Mouse (Mus musculus) macrophage (primary cell): Measurements from ENCODE around the gene Nr2f6. TPM values are rescaled to one million over a fixed set of nuclear protein-coding genes. Genes with fewer than 3 reads are reported as not detected.
"Not testable (repeated sequence)": the region's sequence is repeated elsewhere in the genome, so short reads cannot be mapped to it uniquely, and the experiment has no call there.

Experiments
- H3K27ac ChIP-seq: fragments of 350-480 bp; formaldehyde crosslinking; 2 replicates; pipeline ENCODE4 v1.9.0; 2021
- H3K36me3 ChIP-seq: fragments of 350-480 bp; formaldehyde crosslinking; 2 replicates; pipeline ENCODE4 v1.9.0; 2021; ENCODE audit errors: inconsistent target
- H3K4me3 ChIP-seq: fragments of 350-480 bp; formaldehyde crosslinking; 2 replicates; pipeline ENCODE4 v1.9.0; 2021; ENCODE audit errors: inconsistent target
- H3K79me2 ChIP-seq: fragments of 350-480 bp; formaldehyde crosslinking; 2 replicates; pipeline ENCODE4 v1.9.0; 2021; ENCODE audit errors: inconsistent target
- WGBS: methylation state at CpG from one replicate; pipeline ENCODE4 v1.1.7; 2026; ENCODE audit warnings: inconsistent platforms; ENCODE audit not compliant: missing documents; 5-methylcytosine and 5-hydroxymethylcytosine counted together
- polyA plus RNA-seq: library from polyadenylated mRNA; stranded (reverse); fragments of 250-400 nt; gene quantifications from 3 replicates; pipeline ENCODE4 v1.2.4, GENCODE M21; 2018; ENCODE audit warnings: inconsistent platforms

Gene Nr2f6
- polyA plus RNA-seq, 1 experiment from 2014 or later = 3.7 TPM

- Histone ChIP-seq H3K36me3 (peaks cover 8% of the 10 kb centered on the region; the same call in 1 of the 2 replicates), H3K79me2 (peaks cover 13% of the 10 kb centered on the region; the same call in 1 of the 2 replicates), H3K4me3 (peak overlapping the region; percentile 75), H3K27ac (peak overlapping the region; percentile 97)
- WGBS = 18% methylated on average over 17 of the region's 17 CpGs
Measured at GRCm38 (mm10) chr8:71367529-71368176, 14.1 kb downstream of the Nr2f6 start.

GRCm38 (mm10) chr8:71366771-71367528, 14.8 kb downstream of the Nr2f6 start, which contains the start of gene Use1:
TSS of gene Use1 (plus strand) at chr8:71366848.
- H3K27ac ChIP-seq = peak within 1 kb of the TSS; percentile 97
- WGBS = under 1% methylated on average over 56 of the region's 56 CpGs
- H3K4me3 ChIP-seq = peak within 1 kb of the TSS; percentile 75
- peaks cover 13% of the 10 kb centered on the region; the same call in 1 of the 2 replicates for H3K79me2 ChIP-seq
- peaks cover 8% of the 10 kb centered on the region; the same call in 1 of the 2 replicates for H3K36me3 ChIP-seq

- Histone ChIP-seq H3K79me2 (no peaks in the 10 kb centered on the region), H3K36me3 (peaks cover 80% of the 10 kb centered on the region), H3K4me3 (no peak overlapping the region), H3K27ac (no peak overlapping the region)
- WGBS = 86% methylated on average over 3 of the region's 3 CpGs
Measured at GRCm38 (mm10) chr8:71358026-71358425, 23.7 kb downstream of the Nr2f6 start.

GRCm38 (mm10) chr8:71351520-71351919, 30.2 kb downstream of the Nr2f6 start:
- H3K79me2 ChIP-seq = no peaks in the 10 kb centered on the region
- WGBS = 100% methylated on average over 1 of the region's 1 CpGs
- peaks cover 96% of the 10 kb centered on the region for H3K36me3 ChIP-seq
- H3K27ac ChIP-seq = no peak overlapping the region
- no peak overlapping the region for H3K4me3 ChIP-seq

GRCm38 (mm10) chr8:71351117-71351516, 30.6 kb downstream of the Nr2f6 start:
- peaks cover 96% of the 10 kb centered on the region for H3K36me3 ChIP-seq
- H3K79me2 ChIP-seq = no peaks in the 10 kb centered on the region
- no peak overlapping the region for H3K4me3 ChIP-seq
- H3K27ac ChIP-seq = no peak overlapping the region
- 78% methylated on average over 3 of the region's 3 CpGs for WGBS

GRCm38 (mm10) chr8:71346581-71346980, 35.2 kb downstream of the Nr2f6 start:
- 89% methylated on average over 1 of the region's 1 CpGs for WGBS
- peaks cover 97% of the 10 kb centered on the region for H3K36me3 ChIP-seq
- H3K4me3 ChIP-seq = no peak overlapping the region
- no peak overlapping the region for H3K27ac ChIP-seq
- no peaks in the 10 kb centered on the region for H3K79me2 ChIP-seq

- 95% methylated on average over 5 of the region's 5 CpGs for WGBS
- no peak overlapping the region for H3K4me3 ChIP-seq
- no peaks in the 10 kb centered on the region for H3K79me2 ChIP-seq
- no peak overlapping the region for H3K27ac ChIP-seq
- peaks cover 91% of the 10 kb centered on the region for H3K36me3 ChIP-seq
Measured at GRCm38 (mm10) chr8:71340625-71341024, 41.1 kb downstream of the Nr2f6 start.

- 95% methylated on average over 2 of the region's 6 CpGs for WGBS
- not testable (repeated sequence) for H3K4me3 ChIP-seq, H3K27ac ChIP-seq, H3K79me2 ChIP-seq
- H3K36me3 ChIP-seq = peaks cover 84% of the 10 kb centered on the region
Measured at GRCm38 (mm10) chr8:71337834-71338233, 43.9 kb downstream of the Nr2f6 start.

GRCm38 (mm10) chr8:71324848-71325247, 56.9 kb downstream of the Nr2f6 start:
- Histone ChIP-seq H3K79me2 (peaks cover 30% of the 10 kb centered on the region; the same call in 1 of the 2 replicates), H3K4me3 (no peak overlapping the region), H3K36me3 (peaks cover 83% of the 10 kb centered on the region), H3K27ac (no peak overlapping the region)
- no CpG with 5 or more reads among the region's 1 CpGs for WGBS

Other genes with a start within 250 kb of the Nr2f6 start
- gene Myo9b, start 109.2 kb downstream of the Nr2f6 start, polyA plus RNA-seq = 89.8 to 105 TPM (median 97.3 TPM) in 3 replicates
- gene Haus8, start 109.0 kb downstream of the Nr2f6 start, polyA plus RNA-seq = 38.3 to 72.4 TPM (median 41.3 TPM) in 3 replicates
- gene Use1, start 15.1 kb downstream of the Nr2f6 start, polyA plus RNA-seq = 88.4 to 157 TPM (median 128 TPM) in 3 replicates
- gene Ocel1, start 10.7 kb downstream of the Nr2f6 start, polyA plus RNA-seq = 10.2 to 15.8 TPM (median 13.3 TPM) in 3 replicates
- not detected in 3 replicates for gene Ushbp1, start 13.8 kb upstream of the Nr2f6 start, polyA plus RNA-seq
- gene Babam1, start 14.9 kb upstream of the Nr2f6 start, polyA plus RNA-seq = 69.5 to 91.2 TPM (median 74.0 TPM) in 3 replicates
- 0.33 to 1.1 TPM in 2 of 3 replicates, not detected in the other for gene Ankle1, start 24.1 kb upstream of the Nr2f6 start, polyA plus RNA-seq
- 3.6 to 9.9 TPM (median 9.8 TPM) in 3 replicates for gene Abhd8, start 81.7 kb upstream of the Nr2f6 start, polyA plus RNA-seq
- 46.4 to 67.5 TPM (median 63.1 TPM) in 3 replicates for gene Mrpl34, start 83.0 kb upstream of the Nr2f6 start, polyA plus RNA-seq
- gene Dda1, start 87.2 kb upstream of the Nr2f6 start, polyA plus RNA-seq = 36.3 to 50.7 TPM (median 38.5 TPM) in 3 replicates
- 3.4 to 7.2 TPM (median 6.4 TPM) in 3 replicates for gene Ano8, start 104.0 kb upstream of the Nr2f6 start, polyA plus RNA-seq
- gene Gtpbp3, start 106.1 kb upstream of the Nr2f6 start, polyA plus RNA-seq = 4.0 to 12.7 TPM (median 11.4 TPM) in 3 replicates
- 0.28 to 0.96 TPM in 2 of 3 replicates, not detected in the other for gene Plvap, start 129.8 kb upstream of the Nr2f6 start, polyA plus RNA-seq
- 0.12 to 0.17 TPM in 2 of 3 replicates, not detected in the other for gene Ccdc194, start 143.8 kb upstream of the Nr2f6 start, polyA plus RNA-seq
- gene Bst2, start 155.5 kb upstream of the Nr2f6 start, polyA plus RNA-seq = 155 to 1,074 TPM (median 938 TPM) in 3 replicates
- gene Mvb12a, start 161.0 kb upstream of the Nr2f6 start, polyA plus RNA-seq = 30.1 to 92.7 TPM (median 76.2 TPM) in 3 replicates
- 3.2 to 9.9 TPM (median 8.7 TPM) in 3 replicates for gene Tmem221, start 176.9 kb upstream of the Nr2f6 start, polyA plus RNA-seq
- gene Nxnl1, start 184.6 kb upstream of the Nr2f6 start, polyA plus RNA-seq = not detected in 3 replicates
- gene Slc27a1, start 186.9 kb upstream of the Nr2f6 start, polyA plus RNA-seq = 59.7 to 109 TPM (median 64.8 TPM) in 3 replicates
- gene Pgls, start 210.2 kb upstream of the Nr2f6 start, polyA plus RNA-seq = 36.7 to 133 TPM (median 114 TPM) in 3 replicates
- gene Fam129c, start 215.7 kb upstream of the Nr2f6 start, polyA plus RNA-seq = 0.53 to 1.2 TPM (median 0.94 TPM) in 3 replicates
- 108 to 170 TPM (median 143 TPM) in 3 replicates for gene Colgalt1, start 229.0 kb upstream of the Nr2f6 start, polyA plus RNA-seq